Mouse (Mus musculus): ENCODE measurements around the gene Trp53bp2. TPM values are rescaled to one million over a fixed set of nuclear protein-coding genes. Genes with fewer than 3 reads are reported as not detected.

The Trp53bp2 gene
- polyA plus RNA-seq, 2 experiments, result 24.0 to 25.9 TPM

GRCm38 (mm10) chr1:182511778-182512177 lies 102.8 kb downstream of the Trp53bp2 start:
- no peak for DNase-seq (ENCODE audit: low spot score)
- Histone ChIP-seq H3K9ac (ENCODE audit: low read depth, low read length, severe bottlenecking) (no peak overlapping the region), H3K36me3 (ENCODE audit: control insufficient read depth, insufficient read depth, low read length) (peaks cover 64% of the 10 kb centered on the region), H3K4me1 (ENCODE audit: control insufficient read depth, insufficient read depth, low read length) (peaks cover 15% of the 10 kb centered on the region), H3K9me3 (ENCODE audit: control insufficient read depth, low read length) (no peaks in the 10 kb centered on the region), H3K4me2 (replicated peaks; ENCODE audit: low read depth, low read length, severe bottlenecking) (no peak overlapping the region), H3K4me3 (replicated peaks; ENCODE audit: low read length) (no peak overlapping the region), H3K27me3 (ENCODE audit: control insufficient read depth, insufficient read depth, low read length) (no peaks in the 10 kb centered on the region), H3K27ac (replicated peaks; ENCODE audit: low read depth, low read length) (no peak overlapping the region)
- ATAC-seq (ENCODE audit: low FRiP score, low read depth), result no peak
- no peak for TF ChIP-seq POLR2A (IDR thresholded peaks at IDR 0.05; ENCODE audit: borderline replicate concordance, extremely low read depth, insufficient read depth, insufficient read length)
- WGBS, result 83% methylated on average over 8 of the region's 8 CpGs

Other genes starting within 250 kb of the Trp53bp2 start
- 0.03 TPM in 1 of 2 replicates, not detected in the other for gene Vmn1r1, start 244.7 kb upstream of the Trp53bp2 start, polyA plus RNA-seq (2012; rRNA removed)
- gene Vmn1r1, start 244.7 kb upstream of the Trp53bp2 start, polyA plus RNA-seq (2014; fragmentation: Nextera tagmentation; extraction: Ambion mirVana), result not detected in 2 replicates
- gene Degs1, start 126.4 kb upstream of the Trp53bp2 start, polyA plus RNA-seq (2012; rRNA removed), result 69.5 and 87.3 TPM in 2 replicates
- gene Degs1, start 126.4 kb upstream of the Trp53bp2 start, polyA plus RNA-seq (2014; fragmentation: Nextera tagmentation; extraction: Ambion mirVana), result 144 and 150 TPM in 2 replicates
- gene Fbxo28, start 67.5 kb upstream of the Trp53bp2 start, polyA plus RNA-seq (2012; rRNA removed), result 19.0 and 22.9 TPM in 2 replicates
- 26.0 and 26.9 TPM in 2 replicates for gene Fbxo28, start 67.5 kb upstream of the Trp53bp2 start, polyA plus RNA-seq (2014; fragmentation: Nextera tagmentation; extraction: Ambion mirVana)
- gene Capn2, start 108.4 kb downstream of the Trp53bp2 start, polyA plus RNA-seq (2012; rRNA removed), result 76.7 and 90.5 TPM in 2 replicates
- 119 and 126 TPM in 2 replicates for gene Capn2, start 108.4 kb downstream of the Trp53bp2 start, polyA plus RNA-seq (2014; fragmentation: Nextera tagmentation; extraction: Ambion mirVana)
- gene Capn8, start 155.8 kb downstream of the Trp53bp2 start, polyA plus RNA-seq (2012; rRNA removed), result 0.08 TPM in 2 replicates
- 0.08 TPM in 1 of 2 replicates, not detected in the other for gene Capn8, start 155.8 kb downstream of the Trp53bp2 start, polyA plus RNA-seq (2014; fragmentation: Nextera tagmentation; extraction: Ambion mirVana)

All from limb, embryonic 14.5 days (tissue).